Comparison of ENCODE assay signal across 15 mouse cellular contexts in genomic region chr7:118119142-118119541, GRCm38 (mm10). TPM values are rescaled to one million over a fixed set of nuclear protein-coding genes. Genes with fewer than 3 reads are reported as not detected.
DNase-seq lines count a peak whose midpoint lies in the region; ATAC-seq and TF ChIP-seq lines count a peak whose summit lies in the region.
"Had no signal": no experiment of that assay in that cellular context is flagged by ENCODE, and none has a peak within 500 bp of the region (broad histone marks: within the 10 kb centered on the region; RNA-seq: fewer than 3 reads in every experiment).

No protein-coding gene starts in this region.

- TF ChIP-seq EP300 in stomach, postnatal 0 days (optimal IDR thresholded peaks at IDR 0.05): no peak

- H3K4me1 ChIP-seq in stomach, postnatal 0 days (replicated peaks; ENCODE audit: control insufficient read depth, insufficient read depth): peaks cover 5% of the 10 kb centered on the region; the same call in 1 of the 2 replicates
- peaks cover 16% of the 10 kb centered on the region for H3K4me1 ChIP-seq in forebrain, embryonic 12.5 days

- no peak overlapping the region for H3K4me3 ChIP-seq in stomach, postnatal 0 days (ENCODE audit: low read depth, low read length)
- H3K4me3 ChIP-seq in forebrain, embryonic 12.5 days (replicated peaks): no peak overlapping the region
- H3K4me3 ChIP-seq: embryonic facial prominence, embryonic 13.5 days; hindbrain, embryonic 15.5 days; left cerebral cortex, adult 2 months; megakaryocyte, embryonic 14.5 days had no signal

- H3K4me2 ChIP-seq in stomach, postnatal 0 days (replicated peaks; ENCODE audit: low read depth): no peak overlapping the region
- H3K4me2 ChIP-seq in forebrain, embryonic 12.5 days: no peak overlapping the region
- H3K4me2 ChIP-seq: embryonic facial prominence, embryonic 13.5 days; heart, embryonic 11.5 days; hindbrain, embryonic 15.5 days had no signal

- no peaks in the 10 kb centered on the region for H3K9me3 ChIP-seq in stomach, postnatal 0 days (ENCODE audit: control insufficient read depth, low read length)
- H3K9me3 ChIP-seq in forebrain, embryonic 12.5 days: no peaks in the 10 kb centered on the region
- H3K9me3 ChIP-seq: embryonic facial prominence, embryonic 13.5 days; hindbrain, embryonic 15.5 days; megakaryocyte, embryonic 14.5 days had no signal

- 0 out of 2 replicates have a peak overlapping the region, but pooled peaks have one; percentile 23 for H3K9ac ChIP-seq in stomach, postnatal 0 days (ENCODE audit: low read length)
- H3K9ac ChIP-seq in forebrain, embryonic 12.5 days: no peak overlapping the region
- H3K9ac ChIP-seq: hindbrain, embryonic 15.5 days had no signal

- H3K27me3 ChIP-seq in stomach, postnatal 0 days (ENCODE audit: control insufficient read depth, insufficient read depth, low read length): no peaks in the 10 kb centered on the region
- no peaks in the 10 kb centered on the region for H3K27me3 ChIP-seq in forebrain, embryonic 12.5 days
- H3K27me3 ChIP-seq: embryonic facial prominence, embryonic 13.5 days; hindbrain, embryonic 15.5 days; megakaryocyte, embryonic 14.5 days had no signal

- peaks cover 12% of the 10 kb centered on the region for H3K36me3 ChIP-seq in stomach, postnatal 0 days (ENCODE audit: control insufficient read depth, insufficient read depth, low read length)
- peaks cover 58% of the 10 kb centered on the region for H3K36me3 ChIP-seq in forebrain, embryonic 12.5 days (replicated peaks)

- DNase-seq in spleen, postnatal 36 days (ENCODE audit: low spot score in 2 of 2): peak; percentile 24 to 33
- no peak for DNase-seq in spleen, postnatal 10 days (ENCODE audit: low spot score in 2 of 2)
- peak; percentile 47 to 62 for DNase-seq in adrenal gland, postnatal 36 days
- peak; percentile 74 to 85 for DNase-seq in lung, adult 18-20 months
- DNase-seq in stomach, postnatal 0 days (ENCODE audit: low spot score): no peak
- DNase-seq in cerebellum, adult 9-10 months: no peak
- DNase-seq: cerebellum, adult 11-12 months; right cerebral cortex, postnatal 14 days; thymus, postnatal 36 days had no signal

- 33% methylated on average over 2 of the region's 2 CpGs for WGBS in stomach, postnatal 0 days
- WGBS in forebrain, embryonic 12.5 days: 62% methylated on average over 2 of the region's 2 CpGs

- no peak for TF ChIP-seq CTCF in stomach, postnatal 0 days (IDR thresholded peaks at IDR 0.05; ENCODE audit: low read depth)

- no peak overlapping the region for H3K27ac ChIP-seq in stomach, postnatal 0 days (replicated peaks)
- no peak overlapping the region for H3K27ac ChIP-seq in forebrain, embryonic 12.5 days
- H3K27ac ChIP-seq: embryonic facial prominence, embryonic 13.5 days; hindbrain, embryonic 15.5 days; left cerebral cortex, adult 2 months had no signal

- no peak for ATAC-seq in stomach, postnatal 0 days (ENCODE audit: low FRiP score, low TSS enrichment)
- no peak for ATAC-seq in forebrain, embryonic 12.5 days (ENCODE audit: low FRiP score)

RNA-seq across cellular contexts. Expression of gene Rps15a, which starts 3.2 kb away (rescaled TPM):
- 100 to 1,000 TPM; 826 to 831 TPM for total RNA-seq in adrenal gland, postnatal 36 days (2021)
- 610 and 623 TPM in 2 replicates for polyA plus RNA-seq in stomach, postnatal 0 days (2015; fragmentation: Nextera tagmentation; extraction: Ambion mirVana)
- polyA plus RNA-seq in forebrain, embryonic 12.5 days (2016; fragmentation: Nextera tagmentation; extraction: Ambion mirVana): 576 and 579 TPM in 2 replicates

RNA-seq across cellular contexts. Expression of gene Arl6ip1, which starts 10.3 kb away (rescaled TPM):
- total RNA-seq in adrenal gland, postnatal 36 days (2021): 100 to 1,000 TPM; 179 to 182 TPM
- 264 and 345 TPM in 2 replicates for polyA plus RNA-seq in stomach, postnatal 0 days (2015; fragmentation: Nextera tagmentation; extraction: Ambion mirVana)
- polyA plus RNA-seq in forebrain, embryonic 12.5 days (2016; fragmentation: Nextera tagmentation; extraction: Ambion mirVana): 624 and 683 TPM in 2 replicates

Comparison
In these comparisons a context has a peak if more than half of its experiments do, and no peak if none do; other contexts are left out.
1. DNase-seq: peak in spleen, postnatal 36 days (2 of 2), adrenal gland, postnatal 36 days (2 of 2) and lung, adult 18-20 months (2 of 2); none in spleen, postnatal 10 days (0 of 2), stomach, postnatal 0 days (single experiment) and cerebellum, adult 9-10 months (single experiment).